Mouse (Mus musculus) CH12.LX (cell line): ENCODE measurements around the gene App.

Experiments
- CTCF ChIP-seq, 2 experiments: IDR thresholded peaks in 1 of 2; conservative IDR thresholded peaks in 1 of 2; 2 replicates each; pipeline ENCODE4 v1.5.1; 2011 to 2012; ENCODE audit warnings: low read depth in 2 of 2, low read length in 2 of 2, improper control_type of control experiment in 1 of 2, inconsistent platforms in 1 of 2, mild to moderate bottlenecking in 1 of 2, moderate library complexity in 1 of 2
- MAFK ChIP-seq: IDR thresholded peaks from 2 replicates; pipeline ENCODE4 v1.6.1; 2011; ENCODE audit warnings: low read length, improper control_type of control experiment; ENCODE audit not compliant: insufficient replicate concordance
- NRF1 ChIP-seq: IDR thresholded peaks from 2 replicates; pipeline ENCODE4 v1.6.1; 2014; ENCODE audit warnings: low read depth, mild to moderate bottlenecking, inconsistent platforms, low read length, improper control_type of control experiment, moderate library complexity
- POLR2A ChIP-seq: IDR thresholded peaks from 2 replicates; pipeline ENCODE4 v1.6.1; 2011; ENCODE audit warnings: low read depth, mild to moderate bottlenecking, improper control_type of control experiment, low read length
- USF1 ChIP-seq: IDR thresholded peaks from 2 replicates; pipeline ENCODE4 v1.6.1; 2014; ENCODE audit warnings: low read depth, mild to moderate bottlenecking, inconsistent platforms, low read length, improper control_type of control experiment
- USF2 ChIP-seq: conservative IDR thresholded peaks from 2 replicates; pipeline ENCODE4 v1.6.1; 2011; ENCODE audit warnings: low read depth, low read length, improper control_type of control experiment

- TF ChIP-seq USF2: no peak
- no peak for TF ChIP-seq USF1
- no peak for TF ChIP-seq POLR2A
- no peak for TF ChIP-seq CTCF (conservative IDR thresholded peaks at IDR 0.05 in 1 of 2, IDR thresholded peaks at IDR 0.05 in 1 of 2; ENCODE audit: low read depth in 2 of 2, low read length in 2 of 2)
- TF ChIP-seq MAFK: no peak
- no peak for TF ChIP-seq NRF1
Measured at GRCm38 (mm10) chr16:85132182-85132581, 41.4 kb downstream of the App start.
